Mouse (Mus musculus): Measurements from ENCODE around the gene Arl15.
A peak's percentile ranks its signal among the peaks of the same experiment; 100 is the strongest.

The Arl15 gene

DNA sequence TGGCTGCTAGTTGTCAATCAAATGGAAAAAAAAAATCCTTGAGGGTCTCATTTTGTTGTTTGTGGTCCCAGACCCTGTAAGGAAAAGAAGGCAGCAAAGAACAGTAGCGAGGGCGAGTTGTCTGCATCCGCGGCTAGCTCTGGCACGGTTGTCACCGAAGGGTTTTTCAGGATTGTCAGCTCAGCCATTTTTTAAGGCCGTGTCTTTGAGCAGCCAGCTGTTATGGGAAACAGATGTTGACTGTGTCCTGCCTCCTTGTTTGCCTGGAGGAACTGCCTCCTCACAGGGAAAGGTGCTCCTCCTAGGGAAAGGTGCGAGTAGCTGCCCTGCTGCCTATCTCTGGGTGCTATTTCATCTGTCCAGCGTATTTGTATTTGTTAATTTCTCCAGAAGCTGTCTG is 144.3 kb downstream of the Arl15 start:
- no peak for DNase-seq

- DNase-seq, result no peak
These were observed 144.8 kb downstream of the Arl15 start for GRCm38 (mm10) chr13:113939097-113939496.

DNA sequence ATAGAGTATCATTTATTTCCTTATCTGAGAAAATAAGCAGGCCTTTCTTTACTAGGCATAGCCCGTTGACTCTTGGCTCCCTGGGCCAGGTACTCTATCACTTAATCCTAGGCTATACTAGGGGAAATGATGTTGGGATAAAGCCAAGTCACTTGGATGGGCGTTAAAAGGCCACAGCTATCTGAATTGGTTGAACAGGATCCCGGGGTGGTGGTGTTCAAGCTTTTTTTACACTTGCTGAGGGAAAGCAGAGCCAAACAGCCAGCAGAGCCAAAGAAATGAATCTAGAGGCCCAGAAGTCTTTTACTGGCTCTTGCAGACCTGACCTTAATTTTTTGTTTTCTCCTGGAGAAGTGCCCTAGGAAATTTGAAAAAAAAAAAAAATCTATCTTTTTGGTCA is 145.4 kb downstream of the Arl15 start:
- no peak for DNase-seq

DNA sequence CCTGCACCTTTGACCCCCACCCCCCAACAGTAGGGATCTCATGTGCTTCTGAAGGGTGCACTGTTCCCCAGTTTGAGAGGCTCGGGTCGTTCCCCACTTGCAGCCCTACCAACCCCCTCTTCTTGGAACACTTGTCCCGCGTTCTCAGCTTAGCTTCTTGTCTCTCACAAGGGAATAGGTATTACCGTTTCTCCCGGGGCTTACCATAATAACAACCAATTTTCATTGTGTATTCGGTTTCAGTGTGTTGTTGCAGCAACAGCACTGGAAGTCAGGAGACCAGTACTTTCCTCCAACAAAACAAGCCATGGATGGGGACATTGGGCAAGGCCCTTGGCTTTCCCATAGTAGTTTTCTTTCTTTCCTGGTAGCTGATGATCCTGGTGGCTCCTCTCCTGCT is 145.8 kb downstream of the Arl15 start:
- no peak for DNase-seq

GRCm38 (mm10) chr13:113941943-113942342 is 147.6 kb downstream of the Arl15 start:
- DNase-seq, result no peak

DNA sequence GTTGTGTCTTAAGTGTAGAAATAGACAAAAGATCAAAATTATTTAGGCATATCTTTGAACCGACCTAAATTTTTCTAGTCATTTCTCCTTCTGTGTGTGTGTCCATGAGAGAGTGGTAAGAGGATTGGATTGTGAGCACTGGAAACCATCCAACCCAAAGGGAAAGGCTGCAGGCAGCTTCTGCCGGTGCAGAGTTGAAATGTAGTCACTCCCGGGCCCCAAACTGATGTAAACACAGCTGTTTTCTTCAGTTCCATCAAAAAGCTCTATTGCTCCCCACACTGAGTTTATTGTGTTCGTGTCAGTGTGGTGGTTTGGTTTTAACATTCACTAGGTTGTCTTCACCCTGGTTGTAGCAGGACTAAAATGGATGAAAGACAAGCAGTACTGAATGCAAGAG is 153.2 kb downstream of the Arl15 start:
- DNase-seq, result no peak

DNA sequence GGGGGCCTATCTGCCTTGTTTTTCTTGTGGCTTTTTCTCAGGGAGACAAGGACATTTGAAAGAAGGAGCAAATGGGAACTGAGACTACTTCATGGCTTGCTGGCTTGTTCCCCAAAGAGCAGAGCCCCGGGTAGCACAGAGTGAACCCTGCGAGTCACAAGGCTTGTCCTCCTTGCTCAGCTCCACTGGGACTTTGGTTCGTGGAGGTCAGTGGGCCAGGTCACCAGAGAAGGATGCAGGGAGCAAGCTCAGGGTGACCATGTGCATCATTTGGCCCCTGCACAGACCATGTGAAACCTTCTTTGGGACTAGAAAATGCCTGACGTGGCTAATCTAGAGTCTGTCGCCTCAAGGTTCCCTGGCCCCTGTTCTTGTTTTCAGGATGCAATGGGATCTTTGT is 155.4 kb downstream of the Arl15 start:
- DNase-seq, result peak; percentile 84

DNA sequence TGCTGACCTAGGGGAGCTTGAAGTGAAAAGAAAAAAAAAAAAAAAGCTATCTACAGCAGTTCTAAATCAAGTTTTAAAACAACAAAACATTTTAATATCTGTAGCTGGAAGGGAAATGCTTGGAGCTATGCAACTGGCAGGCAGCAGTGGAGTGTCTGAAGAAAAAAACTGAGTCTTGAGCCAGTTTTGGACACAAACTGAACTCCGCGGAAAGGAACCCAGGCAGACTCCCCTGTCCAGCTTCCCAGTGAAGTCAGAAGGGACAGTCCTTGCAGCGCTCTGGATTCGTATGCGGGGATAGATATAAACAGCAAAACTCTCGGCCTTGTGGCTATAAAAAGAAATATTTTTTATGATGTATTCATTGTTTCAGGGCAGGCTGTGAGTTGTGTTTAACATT is 155.8 kb downstream of the Arl15 start:
- no peak for DNase-seq

GRCm38 (mm10) chr13:113957438-113957837 is 163.1 kb downstream of the Arl15 start:
- no peak for DNase-seq

- no peak for DNase-seq
These were observed 170.6 kb downstream of the Arl15 start for GRCm38 (mm10) chr13:113964945-113965344.

GRCm38 (mm10) chr13:113970706-113971105 is 176.4 kb downstream of the Arl15 start:
- DNase-seq, result no peak

- DNase-seq, result no peak
These were observed 178.1 kb downstream of the Arl15 start for GRCm38 (mm10) chr13:113972401-113972800.

DNA sequence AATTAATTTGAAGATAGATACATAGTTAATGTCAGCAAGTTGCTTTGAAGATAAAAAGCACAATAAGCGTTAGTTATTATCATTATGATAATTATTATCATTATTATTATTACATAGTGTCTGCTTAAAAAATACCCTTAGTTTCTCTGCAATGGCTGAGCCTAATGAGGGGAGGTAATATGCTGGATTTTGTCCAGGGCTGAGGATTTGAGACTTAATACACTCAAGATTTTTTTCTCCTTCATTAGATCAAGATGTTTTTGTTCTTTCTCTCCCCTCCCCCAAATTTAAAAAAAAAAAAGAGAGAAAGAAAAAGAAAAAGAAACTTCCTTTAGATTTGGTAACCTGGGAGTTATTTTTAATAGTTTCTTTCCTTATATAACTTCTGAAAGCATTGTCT is 180.6 kb downstream of the Arl15 start:
- DNase-seq, result no peak

DNA sequence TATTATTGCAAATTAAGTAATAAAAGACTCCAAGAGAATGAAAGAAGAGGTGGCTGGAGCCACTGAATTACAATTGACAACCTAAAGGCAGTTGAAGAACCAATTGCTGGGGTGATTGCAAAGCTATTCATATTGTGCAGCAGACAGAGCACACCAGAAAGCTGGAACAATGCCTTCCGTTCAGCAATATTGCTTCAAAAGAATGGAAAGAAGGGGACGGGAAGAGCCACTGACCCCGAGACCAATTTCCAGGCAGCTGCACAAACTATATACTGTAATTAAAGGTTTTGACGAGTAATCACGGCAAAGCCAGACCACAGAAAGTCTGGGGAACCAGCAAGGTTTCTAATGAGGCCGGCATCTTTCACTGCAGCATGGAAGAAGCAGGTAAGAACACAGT is 181.4 kb downstream of the Arl15 start:
- DNase-seq, result no peak

DNA sequence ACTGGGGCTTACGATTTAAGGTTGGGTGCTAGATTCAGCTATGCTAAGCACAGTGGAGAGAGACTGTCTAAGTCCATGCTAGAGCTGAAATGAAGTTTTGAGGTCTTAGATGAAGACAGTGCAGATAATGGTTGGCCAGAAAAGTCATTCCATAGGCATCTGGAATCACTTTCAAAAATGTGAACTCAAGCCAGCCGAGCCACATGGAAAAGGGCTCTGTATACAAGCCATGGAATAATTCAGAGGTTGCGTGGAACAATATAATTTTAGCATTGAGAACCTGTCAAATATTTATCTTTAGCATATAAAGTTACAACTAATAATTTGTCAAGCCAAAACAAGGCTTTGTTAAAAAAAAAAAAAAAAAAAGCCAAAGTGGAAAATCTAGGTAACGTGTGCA is 182.6 kb downstream of the Arl15 start:
- no peak for DNase-seq

GRCm38 (mm10) chr13:113980739-113981460 is 186.6 kb downstream of the Arl15 start:
- DNase-seq, result no peak

DNA sequence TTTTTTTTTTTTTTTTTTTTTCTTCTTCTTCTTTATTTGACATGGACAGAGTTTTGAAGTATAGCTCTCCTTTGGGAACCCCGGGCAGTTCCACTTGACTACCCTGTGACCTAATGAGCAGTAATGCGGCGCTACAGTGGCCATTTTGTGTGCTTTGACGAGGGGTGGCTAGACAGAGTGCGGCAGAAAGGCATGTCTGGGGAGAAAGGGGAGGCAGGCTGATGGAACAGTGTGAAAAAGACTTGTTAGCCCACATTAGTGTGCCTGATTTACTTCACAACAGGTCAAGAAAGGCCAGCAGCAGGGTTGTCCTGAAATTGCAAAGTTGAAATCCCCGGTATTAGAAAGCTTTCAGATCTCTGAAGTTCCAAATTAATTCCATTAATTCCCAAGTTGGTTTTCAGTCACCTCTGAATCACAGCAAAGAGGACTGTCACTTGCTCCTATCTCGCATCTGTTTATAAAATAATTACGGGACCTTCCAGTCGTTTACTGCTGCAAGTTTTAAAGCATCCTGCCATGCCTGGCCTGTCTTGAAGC is 187.2 kb downstream of the Arl15 start:
- no peak for DNase-seq

- DNase-seq, result no peak
These were observed 189.3 kb downstream of the Arl15 start for GRCm38 (mm10) chr13:113983633-113984032.

DNA sequence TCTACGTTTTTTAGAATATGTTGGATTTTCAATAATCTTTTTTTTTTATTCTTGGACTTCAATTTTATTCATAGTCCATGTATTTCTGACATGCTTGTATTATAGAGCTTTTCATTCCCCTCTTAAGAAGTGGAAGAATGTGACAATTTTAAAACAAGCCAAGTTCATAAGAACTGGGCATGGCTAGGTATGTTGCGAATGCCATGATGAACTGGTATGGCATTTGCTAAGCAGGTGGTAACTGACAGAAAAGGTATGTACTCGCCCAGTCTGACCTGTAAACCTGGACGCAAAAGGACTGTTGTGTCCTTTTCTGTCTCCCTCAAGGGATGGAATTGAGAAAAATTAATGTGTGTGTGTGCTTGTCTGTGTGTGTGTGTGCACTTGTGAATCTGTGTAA is 190.2 kb downstream of the Arl15 start:
- no peak for DNase-seq

- DNase-seq, result no peak
These were observed 192.7 kb downstream of the Arl15 start for GRCm38 (mm10) chr13:113986864-113987562.

DNA sequence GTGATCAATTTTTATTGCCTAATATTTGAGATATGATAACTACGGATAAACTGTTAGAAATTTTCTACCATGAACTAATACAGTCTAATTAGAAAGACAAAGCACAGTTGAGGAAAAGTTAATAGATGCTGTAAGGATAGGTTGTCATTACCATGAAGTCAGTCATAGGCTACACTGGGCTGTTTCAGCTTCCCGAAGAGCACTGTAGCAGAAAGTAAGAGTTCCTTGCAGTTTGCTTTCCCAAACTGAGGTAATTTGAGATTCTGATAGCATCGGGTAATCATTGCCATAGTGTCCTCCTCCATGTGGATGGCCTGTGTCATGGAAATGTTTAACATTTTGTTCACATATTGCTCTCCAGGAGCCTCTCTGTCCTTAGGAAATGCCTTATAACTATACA is 195.9 kb downstream of the Arl15 start:
- no peak for DNase-seq

DNA sequence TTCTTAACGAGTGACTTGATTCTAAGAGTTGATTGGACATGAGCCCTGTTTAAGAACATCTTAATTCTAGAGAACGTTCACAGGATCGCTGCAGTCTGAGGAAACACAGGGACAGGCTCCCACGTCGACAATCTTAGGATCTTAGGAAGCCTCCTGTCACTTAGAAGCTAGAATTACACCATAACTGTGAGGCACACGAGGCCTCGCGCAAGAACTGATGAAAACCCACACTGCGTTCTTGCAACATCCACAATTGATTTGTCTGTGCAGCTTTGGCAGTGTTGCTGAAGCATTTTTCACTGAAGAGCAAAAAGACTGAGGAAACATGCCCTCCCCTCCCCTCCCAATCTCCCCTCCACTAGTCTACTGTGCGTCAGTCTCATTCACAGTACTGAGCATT is 196.4 kb downstream of the Arl15 start:
- no peak for DNase-seq

DNA sequence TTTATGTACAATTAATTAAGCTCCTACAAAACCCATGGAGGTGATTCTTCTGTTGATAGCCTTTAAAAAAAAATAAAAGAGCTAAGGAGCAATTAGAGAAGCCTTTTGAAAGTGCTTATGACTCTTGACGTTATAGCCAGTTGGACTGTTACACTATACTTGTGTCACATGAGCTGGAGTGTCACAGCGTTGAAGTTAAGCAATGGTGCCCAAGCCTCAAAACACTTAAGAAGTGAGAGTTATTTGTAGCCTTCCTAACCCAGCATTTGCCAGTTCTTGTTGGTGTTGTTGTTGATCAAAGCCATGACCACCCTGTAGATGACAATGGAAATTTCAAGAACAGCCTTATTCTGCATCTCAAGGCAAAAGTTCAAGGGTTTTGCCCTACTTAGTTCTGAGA is 198.8 kb downstream of the Arl15 start:
- DNase-seq, result no peak

DNA sequence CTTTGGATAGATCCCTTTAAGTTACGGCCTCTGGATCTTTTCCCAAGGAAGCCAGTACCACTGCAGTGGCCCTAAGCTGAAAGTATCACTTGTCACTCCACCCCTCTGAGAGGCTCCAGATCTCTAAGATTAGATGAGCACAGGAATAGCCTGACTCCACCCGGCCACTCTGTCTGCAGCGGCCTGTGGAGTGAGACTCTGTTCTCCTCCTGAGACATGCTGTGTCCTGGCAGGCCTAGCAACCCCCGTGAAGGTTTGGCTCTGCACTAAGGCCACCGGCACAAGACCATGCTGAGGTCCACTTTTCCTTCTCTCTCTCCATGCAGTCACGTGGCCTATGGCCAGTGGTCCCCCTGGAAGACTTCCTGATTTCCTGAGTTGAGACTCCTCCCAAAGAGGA is 200.3 kb downstream of the Arl15 start:
- DNase-seq, result no peak
